Mouse (Mus musculus): ENCODE data around the gene Gm21637. TPM values are rescaled to one million over a fixed set of nuclear protein-coding genes. Genes with fewer than 3 reads are reported as not detected.
"Not testable (repeated sequence)": the region's sequence is repeated elsewhere in the genome, so short reads cannot be mapped to it uniquely, and the experiment has no call there.

Gm21637 gene
- total RNA-seq (2021), result not detected
- long read RNA-seq, experiment 1, result 0 reads
- long read RNA-seq, experiment 2, result 0 reads

DNA sequence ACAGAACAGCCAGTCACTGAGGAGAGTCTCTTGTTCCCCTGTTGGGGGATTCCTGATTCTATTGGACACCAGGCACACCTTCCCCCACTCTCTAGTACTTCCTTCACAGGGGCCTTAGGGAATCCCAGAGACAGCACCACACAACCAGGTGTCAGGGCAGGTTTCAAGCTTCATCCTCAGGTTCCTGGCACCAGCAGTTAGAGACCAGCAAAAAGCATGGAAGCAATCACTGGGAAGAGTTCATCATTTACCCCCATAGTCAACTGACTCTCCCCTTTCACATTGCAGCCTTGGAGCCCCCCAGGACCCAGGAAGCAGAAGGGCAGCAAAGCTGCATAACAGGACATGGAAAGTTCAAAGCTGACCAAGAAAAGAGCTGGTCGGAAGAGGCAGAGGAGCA is at the start of gene Gm21637:
Gene Gm21637, plus strand, starts transcription at position 301 of the 400 bp plus-strand sequence.
- not testable (repeated sequence) for DNase-seq (ENCODE audit: low spot score)

Other genes starting within 250 kb of the Gm21637 start
- gene Btbd35f25, start 244.9 kb upstream of the Gm21637 start, total RNA-seq (2021), result not detected
- gene Btbd35f22, start 85.8 kb downstream of the Gm21637 start, total RNA-seq (2021), result not detected

Data from gastrocnemius, adult 18-20 months (tissue).